Mouse (Mus musculus): ENCODE data around the gene Tmcc3. TPM values are rescaled to one million over a fixed set of nuclear protein-coding genes. Genes with fewer than 3 reads are reported as not detected.

Tmcc3 gene
- total RNA-seq, 2 experiments from 2014 or later: 2.1 to 2.9 TPM

GRCm38 (mm10) chr10:94356504-94357169 is 44.9 kb downstream of the Tmcc3 start:
- peak; percentile 61 for ATAC-seq (ENCODE audit: poor library complexity, severe bottlenecking)

GRCm38 (mm10) chr10:94360664-94361063 is 48.9 kb downstream of the Tmcc3 start:
- ATAC-seq (ENCODE audit: poor library complexity, severe bottlenecking): no peak

GRCm38 (mm10) chr10:94371293-94371692 is 59.5 kb downstream of the Tmcc3 start:
- ATAC-seq (ENCODE audit: poor library complexity, severe bottlenecking): no peak

- no peak for ATAC-seq (ENCODE audit: poor library complexity, severe bottlenecking)
Observed at GRCm38 (mm10) chr10:94376941-94377340, 65.2 kb downstream of the Tmcc3 start.

- ATAC-seq (ENCODE audit: poor library complexity, severe bottlenecking): peak; percentile 17
Observed at GRCm38 (mm10) chr10:94377844-94378243, 66.1 kb downstream of the Tmcc3 start.

GRCm38 (mm10) chr10:94378383-94378782 is 66.6 kb downstream of the Tmcc3 start:
- ATAC-seq (ENCODE audit: poor library complexity, severe bottlenecking): peak; percentile 80

- no peak for ATAC-seq (ENCODE audit: poor library complexity, severe bottlenecking)
Observed at GRCm38 (mm10) chr10:94380082-94380481, 68.3 kb downstream of the Tmcc3 start.

GRCm38 (mm10) chr10:94380662-94381392 is 69.1 kb downstream of the Tmcc3 start:
- ATAC-seq (ENCODE audit: poor library complexity, severe bottlenecking): peak; percentile 53

GRCm38 (mm10) chr10:94381393-94381740 is 69.6 kb downstream of the Tmcc3 start:
- ATAC-seq (ENCODE audit: poor library complexity, severe bottlenecking): peak; percentile 8; the same call in 1 of the 2 replicates

- no peak for ATAC-seq (ENCODE audit: poor library complexity, severe bottlenecking)
Observed at GRCm38 (mm10) chr10:94382618-94383017, 70.9 kb downstream of the Tmcc3 start.

- ATAC-seq (ENCODE audit: poor library complexity, severe bottlenecking): no peak
Observed at GRCm38 (mm10) chr10:94383565-94383964, 71.8 kb downstream of the Tmcc3 start.

GRCm38 (mm10) chr10:94389219-94389618 is 77.5 kb downstream of the Tmcc3 start:
- ATAC-seq (ENCODE audit: poor library complexity, severe bottlenecking): no peak

GRCm38 (mm10) chr10:94391049-94391448 is 79.3 kb downstream of the Tmcc3 start:
- ATAC-seq (ENCODE audit: poor library complexity, severe bottlenecking): no peak

- no peak for ATAC-seq (ENCODE audit: poor library complexity, severe bottlenecking)
Observed at GRCm38 (mm10) chr10:94394286-94394685, 82.5 kb downstream of the Tmcc3 start.

- ATAC-seq (ENCODE audit: poor library complexity, severe bottlenecking): no peak
Observed at GRCm38 (mm10) chr10:94397833-94398596, 86.3 kb downstream of the Tmcc3 start.

- no peak for ATAC-seq (ENCODE audit: poor library complexity, severe bottlenecking)
Observed at GRCm38 (mm10) chr10:94400895-94401294, 89.1 kb downstream of the Tmcc3 start.

GRCm38 (mm10) chr10:94405456-94405855 is 93.7 kb downstream of the Tmcc3 start:
- ATAC-seq (ENCODE audit: poor library complexity, severe bottlenecking): peak; percentile 48

GRCm38 (mm10) chr10:94406821-94407220 is 95.1 kb downstream of the Tmcc3 start:
- ATAC-seq (ENCODE audit: poor library complexity, severe bottlenecking): no peak

GRCm38 (mm10) chr10:94408356-94409146 is 96.8 kb downstream of the Tmcc3 start:
- ATAC-seq (ENCODE audit: poor library complexity, severe bottlenecking): peak; percentile 98

- no peak for ATAC-seq (ENCODE audit: poor library complexity, severe bottlenecking)
Observed at GRCm38 (mm10) chr10:94409661-94410060, 97.9 kb downstream of the Tmcc3 start.

- no peak for ATAC-seq (ENCODE audit: poor library complexity, severe bottlenecking)
Observed at GRCm38 (mm10) chr10:94411594-94411993, 99.8 kb downstream of the Tmcc3 start.

Data from megakaryocyte, adult 5-6 weeks (primary cell).